Mouse (Mus musculus) embryonic fibroblast, embryonic 13.5 days (primary cell): ENCODE results near the gene Dcaf8. TPM values are rescaled to one million over a fixed set of nuclear protein-coding genes. Genes with fewer than 3 reads are reported as not detected.

ENCODE experiments used
- H3K27ac ChIP-seq: 2 replicates; pipeline ENCODE4 v1.5.1; 2012; ENCODE audit warnings: low read length, control low read depth, inconsistent platforms; ENCODE audit not compliant: insufficient read depth
- H3K4me1 ChIP-seq: 2 replicates; pipeline ENCODE4 v1.6.1; 2011; ENCODE audit warnings: low read length; ENCODE audit not compliant: control insufficient read depth, insufficient read depth
- H3K4me3 ChIP-seq: 2 replicates; pipeline ENCODE4 v1.5.1; 2011; ENCODE audit warnings: mild to moderate bottlenecking, control low read depth, low read length; ENCODE audit not compliant: insufficient read depth
- CTCF ChIP-seq: IDR thresholded peaks from 2 replicates; pipeline ENCODE4 v1.5.1; 2011; ENCODE audit warnings: mild to moderate bottlenecking, control low read depth, low read length, moderate library complexity, borderline replicate concordance; ENCODE audit not compliant: insufficient read depth
- POLR2A ChIP-seq: IDR thresholded peaks from 2 replicates; pipeline ENCODE4 v1.6.1; 2011; ENCODE audit warnings: low read depth, mild to moderate bottlenecking, control low read depth, low read length, moderate library complexity
- polyA plus RNA-seq: library from polyadenylated mRNA; stranded (reverse); fragments of >200 nt; gene quantifications from 2 replicates; pipeline ENCODE4 v1.2.4, GENCODE M21; 2011; ENCODE audit warnings: low read depth; ENCODE audit not compliant: missing spikeins, insufficient read length

Gene Dcaf8
- polyA plus RNA-seq, 1 experiment: 83.4 TPM

DNA sequence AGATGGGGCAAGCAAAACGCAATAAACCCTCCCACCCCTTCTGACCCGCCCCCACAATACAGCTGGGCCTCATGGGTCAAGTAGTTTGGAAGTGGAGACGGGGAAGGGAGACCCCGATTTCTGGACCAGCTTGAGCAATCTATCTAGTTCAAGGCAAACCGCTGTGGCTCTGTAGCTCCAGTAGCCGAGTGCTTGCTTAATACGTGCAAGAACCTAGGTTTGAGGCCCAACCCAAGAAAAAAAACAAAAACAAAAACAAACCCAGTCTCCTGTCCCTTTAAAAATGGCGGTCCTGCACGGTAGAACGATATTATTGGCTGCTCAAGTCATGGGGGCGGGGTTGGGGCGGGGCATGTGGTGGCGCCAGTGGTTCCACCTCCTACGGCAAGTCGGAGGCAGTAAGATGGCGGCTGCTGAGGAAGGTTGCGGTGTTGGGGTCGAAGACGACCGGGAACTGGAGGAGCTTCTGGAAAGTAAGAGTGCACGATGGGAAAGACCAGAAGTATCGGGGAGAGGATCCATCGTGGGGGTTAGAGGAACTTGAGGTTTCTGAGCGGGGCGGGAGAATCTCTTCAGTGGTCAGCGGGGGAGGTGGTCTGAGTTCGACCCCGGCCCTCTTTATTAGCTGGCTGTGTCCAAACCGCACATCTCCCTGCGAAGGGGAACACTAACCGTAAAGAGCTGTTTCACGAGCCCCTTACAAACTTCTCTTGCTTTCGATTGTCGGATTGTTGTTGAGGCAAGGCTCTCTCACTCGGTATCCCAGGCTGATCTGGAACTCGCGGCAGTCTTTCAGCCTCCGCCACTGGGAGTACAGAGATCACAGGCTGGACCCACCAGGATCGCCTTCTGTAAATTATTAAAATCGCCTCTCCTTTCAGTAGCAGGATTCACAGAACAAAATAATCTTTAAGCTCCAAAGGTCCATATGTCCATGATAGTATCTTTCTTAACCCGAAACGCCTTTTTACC is 21.2 kb upstream of the Dcaf8 start, which contains the start of gene Pex19:
Gene Pex19, plus strand, starts transcription at position 380 of the 972 bp plus-strand sequence.
- TF ChIP-seq CTCF: no peak
- peak; percentile 84 for TF ChIP-seq POLR2A
- no peak within 1 kb of the TSS for H3K27ac ChIP-seq
- H3K4me1 ChIP-seq: no peaks in the 10 kb centered on the region
- H3K4me3 ChIP-seq: peak within 1 kb of the TSS; percentile 83

- Histone ChIP-seq H3K4me1 (no peaks in the 10 kb centered on the region), H3K4me3 (peak overlapping the region; percentile 83), H3K27ac (no peak overlapping the region)
- TF ChIP-seq CTCF (no peak), POLR2A (no peak)
Measured at GRCm38 (mm10) chr1:172127487-172127886, 20.4 kb upstream of the Dcaf8 start.

- TF ChIP-seq CTCF (no peak), POLR2A (no peak)
- H3K4me1 ChIP-seq: no peaks in the 10 kb centered on the region
- no peak overlapping the region for H3K4me3 ChIP-seq
- H3K27ac ChIP-seq: no peak overlapping the region
Measured at GRCm38 (mm10) chr1:172128563-172128962, 19.3 kb upstream of the Dcaf8 start.

- no peak overlapping the region for H3K4me3 ChIP-seq
- peaks cover 1% of the 10 kb centered on the region; the same call in 1 of the 2 replicates for H3K4me1 ChIP-seq
- TF ChIP-seq POLR2A: no peak
- no peak for TF ChIP-seq CTCF
- H3K27ac ChIP-seq: no peak overlapping the region
Measured at GRCm38 (mm10) chr1:172129108-172129507, 18.8 kb upstream of the Dcaf8 start.

GRCm38 (mm10) chr1:172129780-172130179 is 18.1 kb upstream of the Dcaf8 start:
- peaks cover 6% of the 10 kb centered on the region; the same call in 1 of the 2 replicates for H3K4me1 ChIP-seq
- no peak for TF ChIP-seq CTCF
- no peak for TF ChIP-seq POLR2A
- H3K27ac ChIP-seq: no peak overlapping the region
- no peak overlapping the region for H3K4me3 ChIP-seq

DNA sequence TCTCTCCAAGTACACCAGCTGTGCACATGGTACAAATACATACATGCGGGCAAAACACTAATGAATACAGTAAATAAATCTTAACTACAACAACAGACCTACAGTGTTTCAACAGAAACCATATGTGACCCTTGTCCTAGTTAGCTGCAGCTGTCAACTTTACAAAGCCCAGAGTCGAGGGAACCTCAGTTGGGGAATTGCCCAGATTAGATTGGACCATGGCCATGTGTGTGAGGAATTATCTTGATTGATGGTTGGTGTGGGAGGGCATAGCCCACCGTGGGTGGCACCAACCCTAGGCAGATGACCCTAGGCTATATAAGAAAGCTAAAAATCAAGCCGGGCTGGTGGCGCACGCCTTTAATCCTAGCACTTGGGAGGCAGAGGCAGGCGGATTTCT is 15.6 kb upstream of the Dcaf8 start:
- Histone ChIP-seq H3K4me3 (no peak overlapping the region), H3K4me1 (peaks cover 6% of the 10 kb centered on the region; the same call in 1 of the 2 replicates), H3K27ac (no peak overlapping the region)
- TF ChIP-seq POLR2A (no peak), CTCF (no peak)

DNA sequence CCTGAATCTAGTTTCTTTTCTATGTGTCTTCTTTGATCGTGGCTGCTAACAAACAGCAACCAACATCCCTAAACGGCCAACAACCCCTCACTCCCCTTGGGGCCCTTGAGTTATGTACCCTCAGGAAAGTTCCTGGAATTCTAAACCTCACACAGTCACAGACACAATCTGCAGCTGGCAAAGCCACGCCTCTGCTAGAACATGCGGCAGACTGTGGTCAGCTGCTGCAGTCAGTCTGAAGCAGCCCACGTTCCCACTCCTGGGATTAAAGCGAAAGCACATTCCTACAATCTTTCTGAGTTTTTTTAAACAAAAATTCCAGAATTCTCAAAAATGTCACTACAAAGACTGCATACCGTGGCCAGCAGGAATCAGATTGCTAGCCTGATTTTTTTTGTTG is 14.3 kb upstream of the Dcaf8 start:
- Histone ChIP-seq H3K4me3 (no peak overlapping the region), H3K4me1 (peaks cover 6% of the 10 kb centered on the region; the same call in 1 of the 2 replicates), H3K27ac (peak overlapping the region; percentile 92)
- TF ChIP-seq POLR2A (no peak), CTCF (no peak)

DNA sequence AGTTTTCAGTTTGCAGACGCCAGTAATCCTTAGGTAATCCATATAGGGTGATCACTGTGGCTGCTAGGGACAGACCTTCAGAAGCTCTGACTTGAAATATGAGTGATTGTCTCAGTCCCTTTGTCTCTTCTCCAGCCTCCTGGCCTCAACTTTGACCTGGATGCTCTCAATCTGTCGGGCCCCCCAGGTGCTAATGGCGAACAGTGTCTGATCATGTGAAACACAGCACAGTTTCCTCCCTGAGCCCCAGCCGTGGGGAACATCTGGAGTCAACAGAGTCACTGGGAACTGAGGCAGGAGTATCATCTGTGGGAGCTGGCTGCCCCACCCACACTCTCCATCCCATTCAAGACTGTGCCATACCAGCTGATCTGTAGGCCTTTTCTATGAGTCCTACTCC is 13.8 kb upstream of the Dcaf8 start:
- Histone ChIP-seq H3K4me1 (peaks cover 6% of the 10 kb centered on the region; the same call in 1 of the 2 replicates), H3K27ac (peak overlapping the region; percentile 92), H3K4me3 (no peak overlapping the region)
- TF ChIP-seq POLR2A: no peak
- TF ChIP-seq CTCF: no peak

GRCm38 (mm10) chr1:172140160-172140559 is 7.7 kb upstream of the Dcaf8 start:
- TF ChIP-seq POLR2A: no peak
- TF ChIP-seq CTCF: no peak

DNA sequence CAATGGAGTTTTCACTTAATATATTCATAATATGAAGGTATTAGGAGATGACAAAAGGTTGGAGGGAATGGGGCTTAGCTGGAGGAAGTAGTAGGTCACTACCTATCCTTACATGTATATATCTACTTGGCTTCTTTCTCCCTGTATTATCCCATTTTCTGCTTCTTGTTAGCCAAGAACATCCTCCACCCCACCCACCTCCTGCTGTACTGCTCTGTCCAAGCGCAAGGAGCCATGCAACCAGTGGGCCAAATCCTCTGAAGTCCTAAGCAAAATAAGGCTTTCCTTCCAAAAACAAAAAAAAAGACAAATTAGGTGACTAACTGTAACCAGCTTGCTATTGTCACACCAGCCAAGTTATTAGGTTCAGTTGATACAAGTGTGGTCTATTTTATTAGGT is 7.1 kb upstream of the Dcaf8 start:
- H3K4me3 ChIP-seq: no peak overlapping the region
- no peak overlapping the region for H3K27ac ChIP-seq
- H3K4me1 ChIP-seq: no peaks in the 10 kb centered on the region
- no peak for TF ChIP-seq POLR2A
- no peak for TF ChIP-seq CTCF

More at GRCm38 (mm10) chr1:172140160-172140559, 7.7 kb upstream of the Dcaf8 start:
- no peak overlapping the region for H3K4me3 ChIP-seq
- no peaks in the 10 kb centered on the region for H3K4me1 ChIP-seq
- H3K27ac ChIP-seq: no peak overlapping the region
